Mouse (Mus musculus) kidney, postnatal 0 days (tissue): ENCODE results near the gene Unc45b. TPM values are rescaled to one million over a fixed set of nuclear protein-coding genes. Genes with fewer than 3 reads are reported as not detected.

ENCODE experiments used
- ATAC-seq: fragments of 200-750 bp; cut with Nextera tagmentation; replicated peaks from 2 replicates; pipeline ENCODE4 v1.8.0; 2017; ENCODE audit warnings: low read depth, moderate number of reproducible peaks, moderate TSS enrichment, moderate library complexity; ENCODE audit not compliant: low FRiP score
- DNase-seq: peaks from one replicate; pipeline ENCODE4 v3.0.0-alpha.2; 2016; ENCODE audit warnings: low spot score
- H3K27ac ChIP-seq: fragments of 300-500 bp; sonication (generic); 2 replicates; pipeline ENCODE4 v1.5.1; 2014; ENCODE audit warnings: mild to moderate bottlenecking
- H3K27me3 ChIP-seq: fragments of 300-500 bp; sonication (generic); 2 replicates; pipeline ENCODE4 v1.6.1; 2014; ENCODE audit warnings: low read length, mixed read lengths; ENCODE audit not compliant: insufficient read depth
- H3K36me3 ChIP-seq: fragments of 300-500 bp; sonication (generic); 2 replicates; pipeline ENCODE4 v1.6.1; 2014; ENCODE audit warnings: low read length, mixed read lengths; ENCODE audit not compliant: insufficient read depth
- H3K4me1 ChIP-seq: fragments of 300-500 bp; sonication (generic); replicated peaks from 2 replicates; pipeline ENCODE4 v1.6.1; 2014; ENCODE audit warnings: antibody characterized with exemption, low read length, mixed read lengths; ENCODE audit not compliant: insufficient read depth
- H3K4me2 ChIP-seq: fragments of 300-500 bp; sonication (generic); 2 replicates; pipeline ENCODE4 v1.6.1; 2014; ENCODE audit warnings: mild to moderate bottlenecking, low read length, moderate library complexity, mixed read lengths
- H3K4me3 ChIP-seq: fragments of 300-500 bp; sonication (generic); replicated peaks from 2 replicates; pipeline ENCODE4 v1.5.1; 2014; ENCODE audit warnings: low read depth, low read length
- H3K9ac ChIP-seq: fragments of 300-500 bp; sonication (generic); 2 replicates; pipeline ENCODE4 v1.6.1; 2014; ENCODE audit warnings: low read depth, low read length
- H3K9me3 ChIP-seq: fragments of 300-500 bp; sonication (generic); replicated peaks from 2 replicates; pipeline ENCODE4 v1.6.1; 2016; ENCODE audit warnings: low read length, inconsistent platforms, mixed read lengths
- CTCF ChIP-seq: IDR thresholded peaks from 2 replicates; pipeline ENCODE4 v1.5.1; 2016; ENCODE audit warnings: antibody characterized with exemption, low read depth, mild to moderate bottlenecking, moderate library complexity
- WGBS: fragments of 180-500 bp; shearing (Covaris S2); extraction: QIAGEN DNeasy Blood & Tissue Kit; methylation state at CpG from one replicate; pipeline ENCODE4 v1.1.7; 2014; 5-methylcytosine and 5-hydroxymethylcytosine counted together
- polyA plus RNA-seq: library from polyadenylated mRNA; unstranded; fragments of >200 nt; fragmentation: Nextera tagmentation; extraction: Ambion mirVana; gene quantifications from 2 replicates; pipeline ENCODE4 v1.2.1, GENCODE M21; 2015

Gene Unc45b
- polyA plus RNA-seq, 1 experiment from 2014 or later: 7.1 TPM

GRCm38 (mm10) chr11:82933186-82933585 is 22.8 kb downstream of the Unc45b start:
- under 1% methylated on average over 27 of the region's 29 CpGs for WGBS
- Histone ChIP-seq H3K9ac (peak overlapping the region; percentile 54), H3K4me2 (peak overlapping the region; percentile 83), H3K9me3 (no peaks in the 10 kb centered on the region), H3K4me1 (no peaks in the 10 kb centered on the region; the same call in 1 of the 2 replicates), H3K27me3 (peaks cover 27% of the 10 kb centered on the region; the same call in 1 of the 2 replicates), H3K27ac (no peak overlapping the region), H3K4me3 (peak overlapping the region; percentile 51), H3K36me3 (no peaks in the 10 kb centered on the region)
- ATAC-seq (no peak), DNase-seq (no peak)
- TF ChIP-seq CTCF: no peak

- no peak overlapping the region for H3K4me2 ChIP-seq
- ATAC-seq: no peak
- no peak overlapping the region for H3K4me3 ChIP-seq
- H3K9ac ChIP-seq: no peak overlapping the region
- 0 out of 2 replicates have a peak, but pooled peaks cover 3% of the 10 kb centered on the region for H3K27me3 ChIP-seq
- H3K27ac ChIP-seq: no peak overlapping the region
- no peak for TF ChIP-seq CTCF
- DNase-seq: no peak
- no peaks in the 10 kb centered on the region for H3K9me3 ChIP-seq
- WGBS: 43% methylated on average over 6 of the region's 6 CpGs
- H3K36me3 ChIP-seq: no peaks in the 10 kb centered on the region
- H3K4me1 ChIP-seq: no peaks in the 10 kb centered on the region
Observed at GRCm38 (mm10) chr11:82943336-82943735, 33.0 kb downstream of the Unc45b start.

GRCm38 (mm10) chr11:82945636-82946035 is 35.3 kb downstream of the Unc45b start:
- no peak for TF ChIP-seq CTCF
- ATAC-seq: no peak
- 0 out of 2 replicates have a peak, but pooled peaks cover 5% of the 10 kb centered on the region for H3K27me3 ChIP-seq
- H3K9ac ChIP-seq: no peak overlapping the region
- H3K36me3 ChIP-seq: no peaks in the 10 kb centered on the region
- no peaks in the 10 kb centered on the region; the same call in 1 of the 2 replicates for H3K4me1 ChIP-seq
- H3K9me3 ChIP-seq: no peaks in the 10 kb centered on the region
- DNase-seq: no peak
- no peak overlapping the region for H3K4me2 ChIP-seq
- H3K27ac ChIP-seq: no peak overlapping the region
- WGBS: 69% methylated on average over 2 of the region's 2 CpGs
- H3K4me3 ChIP-seq: no peak overlapping the region

- H3K27me3 ChIP-seq: peaks cover 2% of the 10 kb centered on the region; the same call in 1 of the 2 replicates
- no peak for TF ChIP-seq CTCF
- ATAC-seq: no peak
- no peaks in the 10 kb centered on the region for H3K9me3 ChIP-seq
- H3K4me2 ChIP-seq: no peak overlapping the region
- no peak overlapping the region for H3K27ac ChIP-seq
- H3K4me3 ChIP-seq: no peak overlapping the region
- H3K4me1 ChIP-seq: no peaks in the 10 kb centered on the region; the same call in 1 of the 2 replicates
- WGBS: 54% methylated on average over 4 of the region's 4 CpGs
- no peak overlapping the region for H3K9ac ChIP-seq
- no peaks in the 10 kb centered on the region for H3K36me3 ChIP-seq
- DNase-seq: no peak
Observed at GRCm38 (mm10) chr11:82947457-82947856, 37.1 kb downstream of the Unc45b start.

GRCm38 (mm10) chr11:82949036-82949435 is 38.7 kb downstream of the Unc45b start:
- no peaks in the 10 kb centered on the region; the same call in 1 of the 2 replicates for H3K4me1 ChIP-seq
- peak overlapping the region; percentile 13; the same call in 1 of the 2 replicates for H3K4me2 ChIP-seq
- H3K27ac ChIP-seq: peak overlapping the region; percentile 19; the same call in 1 of the 2 replicates
- H3K4me3 ChIP-seq: no peak overlapping the region
- H3K36me3 ChIP-seq: no peaks in the 10 kb centered on the region
- no peak for TF ChIP-seq CTCF
- WGBS: 60% methylated on average over 9 of the region's 9 CpGs
- peaks cover 5% of the 10 kb centered on the region; the same call in 1 of the 2 replicates for H3K27me3 ChIP-seq
- DNase-seq: peak; percentile 55
- no peaks in the 10 kb centered on the region for H3K9me3 ChIP-seq
- no peak overlapping the region for H3K9ac ChIP-seq
- no peak for ATAC-seq

- Histone ChIP-seq H3K4me2 (peak within 1 kb of the TSS; percentile 41), H3K36me3 (no peaks in the 10 kb centered on the region), H3K9ac (peak within 1 kb of the TSS; percentile 59), H3K27ac (peak within 1 kb of the TSS; percentile 83), H3K27me3 (peaks cover 5% of the 10 kb centered on the region; the same call in 1 of the 2 replicates), H3K9me3 (no peaks in the 10 kb centered on the region), H3K4me1 (no peaks in the 10 kb centered on the region; the same call in 1 of the 2 replicates), H3K4me3 (peak within 1 kb of the TSS; percentile 40)
- peak; percentile 88 for DNase-seq
- WGBS: 7% methylated on average over 10 of the region's 10 CpGs
- peak; percentile 43 for ATAC-seq
- TF ChIP-seq CTCF: no peak
Observed at GRCm38 (mm10) chr11:82950736-82951481, 40.6 kb downstream of the Unc45b start, which contains the start of gene Slfn5. Gene Slfn5, plus strand, starts transcription at chr11:82951349.
